Mouse (Mus musculus): ENCODE measurements around the gene Cmah.

The Cmah gene

DNA sequence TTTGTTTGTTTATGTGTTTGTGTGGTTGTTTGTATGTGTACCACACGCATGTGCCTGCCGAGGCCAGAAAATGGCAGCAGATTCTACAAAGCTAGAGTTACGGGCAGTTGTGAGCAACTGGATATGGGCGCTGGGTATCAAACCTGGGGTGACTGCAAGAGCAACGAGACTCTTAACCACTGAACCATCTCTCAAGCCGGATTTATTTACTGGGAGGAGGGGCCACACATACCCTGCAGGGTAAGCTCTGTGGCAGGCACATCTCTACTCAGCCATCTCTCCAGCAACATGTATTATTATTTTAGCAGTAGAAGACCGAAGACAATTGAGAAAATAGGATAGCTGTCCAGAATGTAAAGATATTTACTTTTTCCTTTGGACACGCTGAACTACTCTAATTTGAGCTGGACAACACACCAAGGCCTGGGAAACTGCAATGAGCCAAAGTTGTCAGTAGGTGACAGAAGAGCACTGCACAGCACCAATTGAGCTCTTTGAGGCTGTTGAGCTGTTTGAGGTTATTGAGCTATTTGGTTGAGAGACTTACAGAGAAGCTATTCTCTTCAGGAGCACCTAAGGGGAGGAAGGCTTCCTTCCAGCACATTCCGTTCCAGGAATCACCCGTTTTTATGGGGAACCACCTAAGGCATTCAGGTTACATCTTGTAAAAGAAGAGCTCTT is 154.6 kb downstream of the Cmah start:
- in situ Hi-C loops (cut with MboI, MseI) = no loop called here

DNA sequence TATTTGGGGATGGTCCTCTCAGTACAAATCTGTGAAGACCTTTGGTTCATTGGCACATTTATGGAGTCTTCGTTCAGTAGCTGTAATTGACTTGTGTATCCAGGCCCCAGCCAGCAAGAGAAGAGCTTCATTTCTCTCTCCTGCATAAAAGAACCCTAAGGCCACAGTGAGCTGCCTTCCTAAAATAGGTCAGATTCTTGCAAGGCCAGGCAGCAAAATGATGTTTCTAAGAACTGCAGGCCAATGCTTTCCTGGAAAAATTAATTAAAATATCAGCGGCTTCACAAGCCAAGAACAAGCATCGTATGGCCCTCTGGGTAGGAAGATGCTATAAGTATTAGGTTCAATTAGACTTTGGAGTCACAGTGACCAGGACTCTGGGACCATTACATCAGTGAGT is 156.5 kb downstream of the Cmah start:
- in situ Hi-C loops (cut with MboI, MseI) = no loop called here

- in situ Hi-C loops (cut with MboI, MseI) = no loop called here
Observed at GRCm38 (mm10) chr13:24484811-24485210, 157.6 kb downstream of the Cmah start.

DNA sequence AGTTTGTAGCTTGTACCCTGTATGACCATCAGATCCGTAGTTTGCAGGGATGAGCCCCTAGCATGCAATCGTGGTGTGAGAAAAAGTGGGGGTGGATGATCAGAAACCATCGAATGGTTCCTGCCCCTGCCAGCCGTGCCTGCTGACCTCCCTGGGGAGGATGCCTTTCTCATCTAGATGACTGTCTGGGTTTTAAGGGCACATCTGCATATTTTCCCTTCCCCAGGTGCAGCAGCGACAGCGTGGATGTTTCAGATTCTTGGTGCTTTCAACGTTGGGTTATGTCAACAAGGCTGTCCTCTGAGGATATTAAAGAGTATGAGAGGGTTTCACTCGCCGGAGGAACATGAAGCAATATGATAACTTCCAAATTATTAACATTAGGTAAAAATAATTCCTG is 158.8 kb downstream of the Cmah start:
- in situ Hi-C loops (cut with MboI, MseI) = no loop called here

DNA sequence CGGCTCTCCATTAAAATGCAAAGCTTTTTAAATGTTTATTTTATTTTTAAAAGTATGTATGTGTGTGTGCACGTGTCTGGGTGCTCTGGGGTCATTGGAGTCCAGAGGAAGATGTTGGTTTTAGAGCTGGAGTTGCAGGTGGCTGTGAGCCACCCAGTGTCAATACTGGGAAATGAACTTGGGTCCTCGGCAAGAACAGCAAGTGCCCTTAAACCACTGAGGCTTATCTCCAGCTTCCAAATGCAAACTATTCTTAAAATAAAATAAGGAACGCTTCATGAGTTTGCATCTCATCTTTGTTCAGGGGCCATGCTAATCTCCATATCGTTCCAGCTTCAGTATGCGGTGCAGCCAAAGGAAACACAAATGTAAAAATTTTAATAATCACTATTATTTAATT is 159.2 kb downstream of the Cmah start:
- in situ Hi-C loops (cut with MboI, MseI) = no loop called here

DNA sequence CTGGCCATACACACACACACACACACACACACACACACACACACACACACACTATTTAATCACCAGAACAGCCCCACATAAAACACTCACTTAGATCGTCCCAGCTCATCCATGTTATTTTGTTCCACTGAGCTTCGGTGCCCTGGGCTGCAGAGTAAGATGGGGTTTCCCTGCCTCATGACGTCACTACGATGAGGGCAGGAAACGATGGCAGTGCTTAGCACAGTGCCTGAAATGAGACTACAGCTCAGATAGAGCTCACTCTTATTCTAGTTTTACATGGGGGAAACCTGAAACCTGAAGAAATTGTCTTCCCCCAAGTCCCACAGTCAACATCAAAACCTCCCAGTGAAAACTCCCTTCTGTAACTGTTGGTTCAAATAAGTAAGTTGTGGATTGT is 159.9 kb downstream of the Cmah start:
- in situ Hi-C loops (cut with MboI, MseI) = no loop called here

DNA sequence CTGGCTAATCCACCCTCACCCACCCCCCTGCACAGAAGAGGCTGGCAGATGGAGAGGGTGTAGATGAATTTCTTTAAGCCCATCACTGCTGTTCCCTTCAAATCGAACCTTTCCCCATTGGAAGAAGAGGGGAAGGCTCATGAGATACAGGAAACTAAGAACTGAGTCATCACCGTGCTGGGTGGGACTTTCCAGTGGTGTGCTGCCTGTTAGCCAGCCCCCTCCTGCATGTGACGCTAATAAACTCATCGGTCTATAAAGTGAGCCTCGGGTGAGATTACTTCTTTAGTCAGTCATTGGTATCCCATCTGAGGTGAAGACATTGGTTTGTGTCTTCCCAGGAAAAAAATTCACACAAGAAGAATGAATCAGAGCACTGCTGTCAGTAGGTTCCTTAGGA is 160.3 kb downstream of the Cmah start:
- in situ Hi-C loops (cut with MboI, MseI) = no loop called here

DNA sequence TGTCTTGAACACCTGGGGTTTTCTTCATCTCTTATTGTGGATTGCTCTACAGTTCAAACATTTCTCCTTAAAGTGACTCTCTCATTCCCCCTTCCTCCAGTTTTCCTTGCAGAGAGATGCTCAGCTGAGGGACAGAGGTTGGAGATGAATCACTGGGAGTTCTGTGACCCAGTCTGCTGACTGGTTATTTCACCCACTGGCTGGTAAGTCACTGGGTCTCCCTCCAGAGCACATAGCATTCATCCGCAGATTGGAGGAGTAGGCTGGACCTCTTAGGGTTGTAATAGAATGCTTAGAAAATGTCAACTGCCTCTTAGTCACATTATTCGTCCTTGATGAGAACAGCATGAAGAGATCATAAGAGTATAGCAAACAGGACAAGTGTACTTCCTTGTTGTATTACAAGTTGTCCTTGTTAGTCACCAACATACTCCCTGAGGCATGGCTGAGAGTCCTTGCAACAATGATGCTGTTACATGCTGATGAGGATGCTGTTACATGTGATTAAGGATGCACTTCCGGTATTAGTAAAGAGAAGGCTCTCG is 161.4 kb downstream of the Cmah start:
- in situ Hi-C loops (cut with MboI, MseI) = no loop called here

- in situ Hi-C loops (cut with MboI, MseI) = no loop called here
Observed at GRCm38 (mm10) chr13:24489515-24489914, 162.3 kb downstream of the Cmah start.

GRCm38 (mm10) chr13:24490041-24490440 is 162.8 kb downstream of the Cmah start:
- in situ Hi-C loops (cut with MboI, MseI) = no loop called here

- in situ Hi-C loops (cut with MboI, MseI) = no loop called here
Observed at GRCm38 (mm10) chr13:24491101-24491500, 163.9 kb downstream of the Cmah start.

GRCm38 (mm10) chr13:24493784-24494183 is 166.6 kb downstream of the Cmah start:
- in situ Hi-C loops (cut with MboI, MseI) = no loop called here

- in situ Hi-C loops (cut with MboI, MseI) = loop anchor here (5.0 kb wide), 1 partner anchor 79 kb away; no protein-coding TSS in a partner anchor
Observed at GRCm38 (mm10) chr13:24496353-24496752, 169.1 kb downstream of the Cmah start.

DNA sequence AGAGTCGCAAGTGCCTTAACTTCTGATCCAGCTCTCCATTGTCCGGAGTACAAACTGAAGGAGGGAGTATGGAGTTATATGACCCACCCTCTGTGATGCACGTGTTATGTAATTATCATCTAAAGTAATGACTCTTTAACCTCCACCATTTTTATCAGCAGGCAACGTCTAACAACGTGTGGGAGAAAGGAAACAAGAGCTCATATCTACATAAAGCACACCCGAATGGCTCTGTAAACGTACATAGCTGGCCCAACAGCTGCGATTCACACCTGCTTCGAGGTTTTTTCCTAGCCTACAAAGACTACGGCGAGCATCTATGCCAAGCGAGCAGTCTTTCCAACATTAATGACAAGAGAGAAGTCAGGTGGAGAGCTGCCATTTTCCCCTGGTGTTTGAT is 169.8 kb downstream of the Cmah start:
- in situ Hi-C loops (cut with MboI, MseI) = loop anchor here (5.0 kb wide), 1 partner anchor 80 kb away; no protein-coding TSS in a partner anchor

DNA sequence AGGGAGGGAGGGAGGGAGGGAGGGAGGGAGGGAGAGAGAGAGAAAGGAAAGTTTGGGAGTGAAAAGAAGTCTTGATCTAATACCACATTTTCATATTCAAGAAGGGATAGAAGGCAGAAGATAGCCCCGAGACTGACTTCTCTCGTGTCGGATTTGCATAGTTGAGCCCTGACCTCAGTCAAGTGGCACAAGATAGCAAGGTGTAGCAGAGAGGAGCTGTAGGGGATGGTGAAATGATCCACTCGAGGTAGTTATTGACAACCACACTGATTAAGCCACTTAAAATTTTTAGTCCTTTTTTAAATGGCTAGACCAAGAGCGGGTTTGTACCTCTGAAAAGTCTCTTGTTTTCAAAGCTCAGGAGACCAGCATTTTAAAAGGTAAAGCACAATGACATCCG is 171.1 kb downstream of the Cmah start:
- in situ Hi-C loops (cut with MboI, MseI) = loop anchor here (5.0 kb wide), 1 partner anchor 81 kb away; no protein-coding TSS in a partner anchor

DNA sequence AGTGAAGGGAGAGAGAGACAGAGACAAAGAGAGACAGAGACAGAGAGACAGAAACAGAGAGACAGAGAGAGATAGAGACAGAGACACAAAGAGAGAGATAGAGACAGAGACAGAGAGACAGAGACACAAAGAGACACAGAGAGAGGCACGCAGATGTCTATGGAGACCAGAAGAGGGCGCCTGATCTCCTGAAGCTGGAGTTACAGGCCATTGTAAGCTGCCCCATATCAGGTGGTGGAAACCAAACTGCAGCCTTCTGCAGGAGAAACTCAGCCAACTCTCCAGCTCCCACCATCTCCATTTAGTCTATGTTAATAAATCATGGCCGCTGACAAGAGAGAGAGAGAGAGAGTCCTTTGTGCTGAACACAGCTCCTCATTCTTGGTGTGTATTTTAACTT is 172.3 kb downstream of the Cmah start:
- in situ Hi-C loops (cut with MboI, MseI) = loop anchor here (5.0 kb wide), 1 partner anchor 82 kb away; no protein-coding TSS in a partner anchor

DNA sequence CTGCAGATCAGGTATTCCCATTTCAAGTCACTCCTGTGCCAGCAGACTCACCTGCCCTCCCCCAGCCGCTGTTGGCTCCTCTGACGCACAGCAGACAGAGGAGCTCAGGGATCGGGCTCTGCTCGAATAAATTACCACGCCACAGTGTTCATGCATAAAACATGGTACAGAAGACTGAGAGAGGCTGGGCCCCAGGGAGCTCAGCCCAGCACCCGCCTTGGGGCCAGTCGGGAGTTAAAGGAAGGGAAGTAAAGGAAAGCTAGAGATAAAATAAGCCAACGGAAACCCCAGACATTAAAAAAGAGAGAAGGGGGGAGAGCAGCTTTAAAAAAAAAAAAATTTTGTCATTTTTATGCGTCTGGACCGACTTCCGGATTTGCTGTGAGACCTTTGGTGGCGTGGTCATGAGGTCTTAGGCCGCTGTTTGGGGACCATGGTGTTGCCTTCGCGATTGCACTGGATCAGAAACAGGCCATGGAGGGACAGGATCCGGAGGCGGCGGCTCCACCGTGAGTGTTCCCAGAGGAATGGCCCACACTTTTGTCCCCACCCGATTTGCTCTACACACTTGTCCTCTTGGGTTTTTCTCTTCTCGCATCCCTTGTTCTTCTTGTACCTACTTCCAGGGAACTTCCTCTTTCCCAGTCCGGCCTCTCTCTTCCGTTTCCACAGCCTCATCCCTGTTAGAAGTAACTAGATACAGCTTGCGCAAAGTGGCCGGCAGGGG is 174.1 kb downstream of the Cmah start:
- in situ Hi-C loops (cut with MboI, MseI) = no loop called here

GRCm38 (mm10) chr13:24501919-24502318 is 174.7 kb downstream of the Cmah start:
- in situ Hi-C loops (cut with MboI, MseI) = no loop called here

DNA sequence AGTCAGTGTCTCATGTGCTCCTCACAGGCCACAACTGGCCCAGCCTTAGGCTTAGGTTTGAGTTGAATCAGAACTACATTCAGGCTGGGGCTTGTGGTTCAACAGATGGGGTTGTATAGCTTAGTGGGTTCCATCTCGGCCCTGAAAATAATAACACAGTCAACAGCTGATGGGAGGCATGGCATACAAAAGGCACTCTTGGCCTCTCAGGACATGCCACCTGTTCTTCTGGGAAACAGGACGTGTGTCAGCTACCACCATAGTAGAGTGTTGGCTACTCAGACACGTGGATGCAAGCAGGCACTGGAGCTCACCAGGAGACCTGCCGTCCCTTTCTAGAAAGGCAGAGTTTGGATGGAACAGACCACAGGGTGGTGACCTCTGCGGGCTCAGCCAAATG is 178.6 kb downstream of the Cmah start:
- in situ Hi-C loops (cut with MboI, MseI) = no loop called here

DNA sequence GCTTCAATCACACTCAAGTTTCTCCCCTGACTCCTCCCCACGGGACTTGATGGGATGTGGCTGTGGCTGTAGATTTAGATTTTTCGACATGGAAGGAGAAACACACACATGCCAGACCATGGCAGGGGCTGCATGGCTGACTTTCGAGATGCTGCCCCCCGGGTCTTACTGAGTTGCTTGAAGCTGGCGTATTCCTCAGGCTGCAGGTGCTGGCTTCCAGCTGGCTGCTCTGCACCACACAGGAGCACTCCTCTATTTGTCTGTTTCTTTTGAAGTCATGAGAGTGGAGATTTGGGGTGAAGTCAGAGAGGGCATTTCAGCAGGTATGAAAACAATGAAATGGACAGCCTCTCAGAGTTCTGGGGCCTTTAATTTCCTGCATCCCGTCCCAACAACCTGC is 180.0 kb downstream of the Cmah start:
- in situ Hi-C loops (cut with MboI, MseI) = no loop called here

DNA sequence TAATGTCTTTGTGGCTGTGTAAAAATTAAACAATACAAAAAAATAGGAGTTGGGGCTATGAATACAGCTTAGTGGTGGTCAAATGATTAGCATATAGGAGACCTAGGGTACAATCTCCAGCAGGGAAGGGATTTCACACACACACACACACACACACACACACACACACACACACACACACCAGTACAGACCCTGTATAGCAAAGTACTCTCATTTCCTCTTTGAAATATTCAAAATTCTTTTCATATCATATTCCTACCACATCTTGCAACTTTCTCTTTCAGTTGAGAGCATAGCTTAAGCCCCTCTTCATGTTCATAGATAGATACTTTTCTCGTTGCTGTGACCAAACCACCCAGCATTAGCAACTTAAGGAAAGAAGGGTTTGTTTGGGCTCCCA is 181.7 kb downstream of the Cmah start:
- in situ Hi-C loops (cut with MboI, MseI) = no loop called here

DNA sequence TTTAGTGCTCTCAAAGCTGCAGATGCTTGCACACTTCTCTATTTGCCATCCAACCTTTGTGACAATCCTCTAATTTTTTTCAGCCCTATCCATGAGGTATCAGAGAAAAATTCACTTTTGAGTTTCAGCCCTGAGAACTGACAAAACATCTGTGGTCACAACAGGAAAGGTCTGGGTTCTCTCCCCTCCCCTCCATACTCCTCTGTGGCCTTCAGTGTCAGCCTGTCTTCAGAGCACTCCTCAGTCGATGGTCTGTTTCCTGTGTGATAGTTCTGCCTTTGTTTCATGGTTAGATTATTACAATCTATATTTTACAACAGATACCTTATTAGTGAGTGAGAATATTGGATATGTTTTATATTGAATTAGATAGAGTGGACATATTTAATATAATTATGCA is 184.2 kb downstream of the Cmah start:
- in situ Hi-C loops (cut with MboI, MseI) = no loop called here

DNA sequence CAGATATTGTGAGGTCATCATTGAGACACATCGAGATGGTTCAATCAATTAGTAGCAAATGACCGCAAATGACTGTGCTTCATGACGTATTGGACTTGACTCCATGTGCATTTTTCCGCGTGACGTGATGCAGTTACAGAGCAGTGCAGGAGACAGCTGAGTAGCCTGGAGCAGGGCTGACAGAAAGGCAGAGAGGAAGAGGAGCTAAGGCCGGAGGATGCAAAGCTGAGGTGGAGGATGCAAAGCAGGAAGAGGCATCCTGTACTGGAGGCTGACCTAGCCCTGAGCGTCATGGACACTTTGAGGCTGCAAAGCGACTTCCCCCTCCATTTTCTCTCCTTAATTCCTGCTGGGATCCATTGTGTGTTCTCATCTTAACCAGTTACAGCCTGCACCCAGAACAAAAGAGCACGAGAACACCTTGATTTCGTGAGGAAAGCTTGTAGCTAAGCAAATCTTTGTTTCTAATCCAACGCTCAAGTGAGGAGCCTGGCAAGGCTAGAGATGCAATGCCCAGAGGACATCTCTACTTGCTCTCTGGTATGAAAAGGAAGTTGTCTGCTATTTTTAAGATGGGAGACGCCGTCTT is 184.8 kb downstream of the Cmah start:
- in situ Hi-C loops (cut with MboI, MseI) = no loop called here

Data from T-helper 2 cell (primary cell).